ENCODE assay signal across 8 mouse cellular contexts in the genomic region with DNA sequence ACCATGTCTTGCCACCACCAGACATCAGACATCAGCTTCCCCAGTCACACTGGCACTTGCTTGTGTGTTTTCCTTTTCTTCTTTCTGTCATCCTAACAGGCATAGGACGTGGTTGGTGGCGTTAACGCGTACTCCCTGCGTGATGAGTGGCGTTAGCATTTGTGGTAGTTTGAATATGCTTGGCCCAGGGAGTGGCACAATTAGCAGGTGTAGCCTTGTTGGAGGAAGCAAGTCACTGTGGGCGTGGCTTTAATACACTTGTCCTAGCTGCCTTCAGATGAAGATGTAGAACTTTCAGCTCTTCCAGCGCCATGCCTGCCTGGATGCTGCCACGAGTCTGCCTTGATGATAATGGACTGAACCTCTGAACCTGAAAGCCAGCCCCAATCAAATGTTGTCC.
"Had no signal": no experiment of that assay in that cellular context is flagged by ENCODE, and none has a peak within 500 bp of the region (broad histone marks: within the 10 kb centered on the region; RNA-seq: fewer than 3 reads in every experiment).

No protein-coding gene starts in this region.

- DNase-seq: liver, postnatal 0 days; lung, adult 2 months; lung, postnatal 14 days; lung, postnatal 36 days; right cerebral cortex, postnatal 14 days; thymus, adult 18-20 months; thymus, postnatal 14 days; thymus, postnatal 36 days had no signal
